Mouse (Mus musculus): Measurements from ENCODE around the gene Tmod3. TPM values are rescaled to one million over a fixed set of nuclear protein-coding genes. Genes with fewer than 3 reads are reported as not detected.

The Tmod3 gene
- total RNA-seq (2023), result 100 to 1,000 TPM; 201 to 208 TPM

DNA sequence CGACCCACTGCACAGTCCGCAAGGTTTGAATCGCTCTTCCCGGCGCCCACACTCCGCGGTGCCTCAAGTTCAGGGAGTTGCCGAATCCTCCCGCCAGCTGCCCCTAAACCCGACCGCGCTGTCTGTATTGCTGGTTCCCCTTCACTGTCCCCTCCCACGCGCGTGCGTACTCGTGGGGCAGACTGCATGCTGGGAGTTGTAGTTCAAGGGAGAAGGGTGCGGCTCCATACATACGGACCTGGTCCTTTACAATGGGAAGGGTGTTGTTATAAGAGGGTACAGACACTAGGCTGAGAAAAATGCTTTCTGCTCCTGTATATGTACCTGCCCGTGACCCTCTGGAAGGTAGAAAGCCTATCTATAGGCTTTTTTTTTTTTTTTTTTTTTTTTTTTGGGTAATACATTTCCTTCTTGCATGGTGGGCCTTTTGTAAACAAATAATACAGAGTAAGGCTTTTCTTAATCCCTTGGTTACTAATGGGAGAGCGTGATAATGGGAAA, at the start of gene Tmod3:
Gene Tmod3, minus strand, starts transcription at position 146 of the 501 bp plus-strand sequence.

Other genes with a start within 250 kb of the Tmod3 start
- gene Bcl2l10, start 211.9 kb downstream of the Tmod3 start, total RNA-seq (2023), result not detected
- 100 to 1,000 TPM in 1 of 2 experiments, 10 to 100 TPM in 1; 98.0 to 110 TPM for gene Mapk6, start 149.7 kb downstream of the Tmod3 start, total RNA-seq (2023)
- gene Leo1, start 118.1 kb downstream of the Tmod3 start, total RNA-seq (2023), result 10 to 100 TPM; 18.9 to 19.2 TPM
- 1 to 10 TPM; 2.6 TPM for gene Tmod2, start 51.7 kb upstream of the Tmod3 start, total RNA-seq (2023)
- gene Lysmd2, start 66.1 kb upstream of the Tmod3 start, total RNA-seq (2023), result 1 to 10 TPM; 2.2 to 4.1 TPM
- not detected for gene Scg3, start 124.4 kb upstream of the Tmod3 start, total RNA-seq (2023)
- not detected for gene Bmp5, start 215.7 kb upstream of the Tmod3 start, total RNA-seq (2023)

All from B cell, adult 67 days (primary cell).